Mouse (Mus musculus) gastrocnemius, adult 2 months (tissue): Measurements from ENCODE around the gene 4931440F15Rik. TPM values are rescaled to one million over a fixed set of nuclear protein-coding genes. Genes with fewer than 3 reads are reported as not detected.
A peak's percentile ranks its signal among the peaks of the same experiment; 100 is the strongest.

Experiments
- DNase-seq: peaks from one replicate; pipeline ENCODE4 v3.0.0; 2022
- H3K27ac ChIP-seq: fragments of 200-600 bp; 2 replicates; pipeline ENCODE4 v1.8.1; 2022; ENCODE audit warnings: mild to moderate bottlenecking
- H3K4me3 ChIP-seq: fragments of 200-600 bp; 2 replicates; pipeline ENCODE4 v1.8.1; 2022; ENCODE audit warnings: mild to moderate bottlenecking, moderate library complexity
- CTCF ChIP-seq: fragments of 200-600 bp; IDR thresholded peaks from 2 replicates; pipeline ENCODE4 v1.8.1; 2022; ENCODE audit warnings: antibody characterized with exemption, mild to moderate bottlenecking, moderate library complexity
- intact Hi-C: fragments of 180-260 bp; cut with DNase I; formaldehyde crosslinking; loops from one replicate; pipeline ENCODE4 v1.15.1; 2025
- total RNA-seq, 2 experiments: library from RNA; stranded (reverse); gene quantifications; 2 replicates each; pipeline ENCODE4 v1.2.3; 2021

Gene 4931440F15Rik
- total RNA-seq, 2 experiments from 2014 or later: 2.7 to 2.8 TPM

DNA sequence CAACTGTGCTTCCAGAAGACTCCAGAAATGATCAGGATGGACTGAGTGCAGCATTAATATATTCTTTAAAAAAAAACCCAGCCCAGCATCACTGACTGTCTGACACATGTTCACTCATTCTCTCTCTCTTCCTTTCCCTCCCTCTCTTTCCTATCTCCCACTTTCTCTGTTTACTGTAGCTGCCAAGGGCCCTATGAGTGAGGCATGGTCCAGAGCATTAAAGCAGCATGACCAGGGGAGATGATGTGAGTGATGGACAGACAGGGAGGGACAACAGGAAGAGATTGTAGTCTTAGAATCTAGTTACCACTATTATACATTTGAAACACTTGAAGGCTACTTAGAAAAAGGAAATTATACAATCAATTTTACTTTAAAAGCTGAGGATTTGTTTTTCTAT lies 9.8 kb downstream of the 4931440F15Rik start:
- H3K27ac ChIP-seq: no peak overlapping the region
- DNase-seq: no peak
- no peak overlapping the region for H3K4me3 ChIP-seq
- no peak for TF ChIP-seq CTCF
- intact Hi-C loops: no loop called here

DNA sequence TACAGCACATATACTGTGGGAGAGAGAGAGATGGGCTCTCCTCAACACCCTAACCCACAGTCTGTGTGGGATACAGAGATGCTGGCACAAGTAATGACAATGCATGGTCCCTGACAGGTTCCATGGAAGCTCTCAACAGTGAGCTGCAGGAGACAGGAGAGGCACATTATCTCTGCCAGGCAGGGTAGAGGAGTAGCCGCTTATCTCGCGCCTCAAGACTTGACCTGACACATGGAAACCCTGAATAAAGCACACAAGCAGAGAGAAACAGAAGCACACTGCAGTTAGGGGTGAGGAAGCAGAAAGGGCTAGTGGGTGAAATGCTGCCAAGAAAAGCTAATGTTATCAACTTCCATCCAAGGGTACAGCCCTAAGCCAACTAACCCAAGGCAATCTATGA lies 10.2 kb downstream of the 4931440F15Rik start:
- no peak for DNase-seq
- intact Hi-C loops: no loop called here
- H3K27ac ChIP-seq: peak overlapping the region; percentile 38; the same call in 1 of the 2 replicates

DNA sequence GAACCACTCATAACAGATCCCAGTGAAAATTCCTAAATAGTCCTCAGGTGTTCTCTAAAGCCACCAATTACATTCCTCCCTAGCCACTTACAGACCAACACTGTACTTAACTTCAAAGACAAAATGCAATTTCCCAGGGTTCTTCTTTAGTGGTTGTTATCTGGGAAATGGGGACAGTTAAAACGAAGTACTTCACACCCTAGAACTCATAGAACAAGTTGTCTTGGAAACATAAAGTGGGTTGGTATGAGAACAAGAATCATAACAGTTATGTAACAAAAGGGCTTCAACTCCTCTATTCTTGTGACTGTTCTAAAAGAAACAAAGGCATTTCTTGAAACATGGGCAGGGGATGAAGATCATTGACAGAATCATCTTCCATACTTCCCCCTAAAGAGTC lies 12.2 kb downstream of the 4931440F15Rik start:
- no peak overlapping the region for H3K4me3 ChIP-seq
- DNase-seq: no peak
- no peak overlapping the region for H3K27ac ChIP-seq
- intact Hi-C loops: no loop called here
- TF ChIP-seq CTCF: no peak

More for the DNA sequence above, 10.2 kb downstream of the 4931440F15Rik start:
- TF ChIP-seq CTCF: no peak
- no peak overlapping the region for H3K4me3 ChIP-seq

GRCm38 (mm10) chr11:29812475-29812874 lies 13.0 kb downstream of the 4931440F15Rik start:
- DNase-seq: no peak

GRCm38 (mm10) chr11:29810324-29810723 lies 15.1 kb downstream of the 4931440F15Rik start:
- Histone ChIP-seq H3K4me3 (no peak overlapping the region), H3K27ac (peak overlapping the region; percentile 94)
- intact Hi-C loops: no loop called here
- TF ChIP-seq CTCF: no peak
- no peak for DNase-seq

More at GRCm38 (mm10) chr11:29812475-29812874, 13.0 kb downstream of the 4931440F15Rik start:
- intact Hi-C loops: no loop called here
- TF ChIP-seq CTCF: no peak
- peak overlapping the region; percentile 94 for H3K27ac ChIP-seq
- H3K4me3 ChIP-seq: no peak overlapping the region

DNA sequence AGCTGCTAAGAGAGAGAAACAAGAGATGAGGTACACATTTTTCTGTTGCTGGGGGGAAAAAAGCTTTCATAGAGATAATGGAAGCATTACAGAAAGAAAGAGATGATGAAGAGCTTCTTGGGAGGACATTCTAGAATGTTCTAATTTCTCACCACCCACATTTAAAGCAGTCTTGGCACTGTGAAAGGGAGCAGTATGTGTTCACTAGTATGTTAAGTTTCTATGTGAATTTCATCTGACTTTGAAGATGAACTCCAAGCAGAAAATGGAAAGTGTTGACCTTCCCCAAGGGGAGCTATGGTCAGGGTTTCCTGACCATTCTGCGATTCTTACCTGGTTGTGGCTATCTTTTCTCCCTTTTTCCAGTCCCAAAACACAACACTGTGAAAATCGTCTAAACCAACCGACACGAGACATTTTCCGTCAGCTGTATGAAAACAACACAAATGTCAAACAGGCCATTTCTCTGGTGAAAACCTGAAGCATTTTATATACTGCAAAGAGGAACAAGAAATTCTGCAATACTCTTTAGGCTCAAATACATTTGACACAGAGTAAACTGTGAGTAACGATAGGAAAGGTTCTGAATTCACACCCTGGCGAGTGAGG lies 16.4 kb downstream of the 4931440F15Rik start:
- no peak for DNase-seq
- no peak for TF ChIP-seq CTCF
- peak overlapping the region; percentile 53 for H3K4me3 ChIP-seq
- intact Hi-C loops: loop anchor here (2.0 kb wide), 1 partner anchor 90 kb away; no protein-coding TSS in a partner anchor
- peak overlapping the region; percentile 94 for H3K27ac ChIP-seq

DNA sequence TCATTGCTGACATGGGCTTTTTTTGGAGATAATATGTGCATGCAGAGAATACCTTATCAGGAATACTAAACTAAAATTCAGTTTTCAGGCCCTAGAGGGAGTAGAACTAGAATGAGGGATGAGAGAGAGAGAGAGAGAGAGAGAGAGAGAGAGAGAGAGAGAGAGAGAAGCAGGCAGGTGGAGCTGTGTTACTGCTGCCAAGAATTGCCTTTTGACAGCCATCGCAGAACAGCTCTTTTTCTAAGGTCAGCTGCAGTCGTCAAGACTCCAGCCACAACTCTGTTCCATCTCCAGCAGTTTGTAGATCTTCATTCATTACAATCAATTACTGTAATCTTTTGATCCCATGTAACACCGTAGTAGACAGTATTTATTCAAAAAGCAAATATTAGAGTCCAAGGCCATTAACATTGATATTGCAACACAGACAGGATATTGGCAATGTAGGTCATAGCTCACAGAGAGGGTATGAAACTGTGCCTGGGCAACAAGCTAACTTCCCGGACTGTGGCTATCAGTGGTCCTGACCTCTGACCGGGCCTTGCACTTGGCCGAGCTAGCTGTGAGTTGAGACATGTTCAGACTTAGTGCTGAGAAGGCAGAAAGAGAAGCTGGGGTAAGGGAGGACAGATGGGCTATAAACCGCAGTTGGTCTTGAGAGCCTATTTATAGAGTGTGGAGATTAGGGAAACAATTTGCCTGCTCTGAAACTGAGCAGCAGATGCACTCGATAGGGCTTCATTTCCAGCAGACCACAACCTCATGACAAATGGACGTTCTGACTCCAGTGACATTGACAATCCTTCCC lies 17.1 kb downstream of the 4931440F15Rik start:
- DNase-seq: peak; percentile 88
- TF ChIP-seq CTCF: no peak
- Histone ChIP-seq H3K27ac (peak overlapping the region; percentile 94), H3K4me3 (peak overlapping the region; percentile 53)
- intact Hi-C loops: loop anchor here (2.0 kb wide), 1 partner anchor 90 kb away; no protein-coding TSS in a partner anchor

GRCm38 (mm10) chr11:29807325-29807724 lies 18.1 kb downstream of the 4931440F15Rik start:
- no peak for TF ChIP-seq CTCF
- intact Hi-C loops: no loop called here
- DNase-seq: no peak
- Histone ChIP-seq H3K4me3 (no peak overlapping the region), H3K27ac (peak overlapping the region; percentile 94)

- Histone ChIP-seq H3K4me3 (no peak overlapping the region), H3K27ac (no peak overlapping the region)
- DNase-seq: no peak
- TF ChIP-seq CTCF: no peak
- intact Hi-C loops: no loop called here
Measured at GRCm38 (mm10) chr11:29801432-29802427, 23.7 kb downstream of the 4931440F15Rik start.

DNA sequence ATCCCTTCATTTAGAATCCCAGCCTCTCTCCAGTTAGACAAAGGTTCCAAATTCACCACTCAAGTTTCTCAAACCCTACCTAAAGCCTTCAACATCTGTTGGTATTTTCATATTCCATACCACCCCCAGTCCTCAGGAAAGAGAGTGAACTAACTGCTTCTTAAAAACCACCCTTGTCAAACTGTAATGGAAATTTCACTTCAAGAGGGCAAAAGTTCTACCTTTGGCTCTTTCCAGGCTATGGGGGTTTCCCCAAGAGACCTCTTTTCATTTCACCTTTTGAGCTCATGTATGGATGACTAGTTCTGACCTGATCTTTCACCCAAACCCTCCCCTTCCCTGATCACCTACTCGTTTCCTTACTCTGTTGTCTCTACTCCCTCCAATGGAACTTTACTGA lies 25.6 kb downstream of the 4931440F15Rik start:
- no peak for DNase-seq
- intact Hi-C loops: loop anchor here (5.0 kb wide), 1 partner anchor 78 kb away; no protein-coding TSS in a partner anchor
- H3K27ac ChIP-seq: no peak overlapping the region
- TF ChIP-seq CTCF: no peak
- no peak overlapping the region for H3K4me3 ChIP-seq

DNA sequence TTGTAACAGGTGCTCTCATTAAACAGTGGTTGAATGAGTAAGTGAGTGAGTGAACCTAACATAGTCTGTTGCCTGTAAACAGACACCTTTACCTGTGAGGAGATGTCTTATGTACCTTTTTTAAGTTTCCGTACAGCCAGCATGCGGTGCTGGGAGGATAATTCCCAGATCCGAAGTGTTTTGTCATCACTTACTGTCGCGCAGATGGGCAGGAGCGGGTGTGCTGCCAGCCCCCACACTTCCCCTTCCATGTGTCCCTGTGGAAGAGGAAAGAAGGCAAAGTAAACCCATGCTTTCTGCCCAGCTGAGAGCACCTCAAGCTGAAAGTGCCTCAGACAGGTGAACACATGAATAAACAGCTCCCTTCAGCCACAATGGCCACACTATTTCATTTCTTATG lies 30.4 kb downstream of the 4931440F15Rik start:
- TF ChIP-seq CTCF: no peak
- Histone ChIP-seq H3K4me3 (peak overlapping the region; percentile 34), H3K27ac (peak overlapping the region; percentile 87)
- intact Hi-C loops: loop anchor here (5.0 kb wide), 1 partner anchor 73 kb away; no protein-coding TSS in a partner anchor
- no peak for DNase-seq

- intact Hi-C loops: no loop called here
- TF ChIP-seq CTCF: no peak
- H3K27ac ChIP-seq: peak overlapping the region; percentile 87
- H3K4me3 ChIP-seq: peak overlapping the region; percentile 34
- peak; percentile 29 for DNase-seq
Measured at GRCm38 (mm10) chr11:29794475-29794874, 31.0 kb downstream of the 4931440F15Rik start.
